Mouse (Mus musculus) urinary bladder, adult 2 months (tissue): Measurements from ENCODE around the gene Rtp2. TPM values are rescaled to one million over a fixed set of nuclear protein-coding genes. Genes with fewer than 3 reads are reported as not detected.
A peak's percentile ranks its signal among the peaks of the same experiment; 100 is the strongest.
"Not testable (repeated sequence)": the region's sequence is repeated elsewhere in the genome, so short reads cannot be mapped to it uniquely, and the experiment has no call there.

Source experiments
- DNase-seq: peaks from one replicate; pipeline ENCODE4 v3.0.0; 2022; ENCODE audit warnings: low spot score
- polyA plus RNA-seq: library from polyadenylated mRNA; depleted of rRNA; stranded (reverse); fragments of >200 nt; gene quantifications from 2 replicates; pipeline ENCODE4 v1.2.3, GENCODE M21; 2012

The Rtp2 gene
- polyA plus RNA-seq, 1 experiment: not detected

GRCm38 (mm10) chr16:23952101-23952727 lies 20.0 kb upstream of the Rtp2 start:
- no peak for DNase-seq

GRCm38 (mm10) chr16:23947654-23948053 lies 15.5 kb upstream of the Rtp2 start:
- DNase-seq: no peak

GRCm38 (mm10) chr16:23944801-23945200 lies 12.6 kb upstream of the Rtp2 start:
- no peak for DNase-seq

GRCm38 (mm10) chr16:23934397-23934796 lies 2.2 kb upstream of the Rtp2 start:
- no peak for DNase-seq

GRCm38 (mm10) chr16:23931275-23931674 lies 919 bp downstream of the Rtp2 start:
- no peak for DNase-seq

- DNase-seq: no peak
These were observed 1.6 kb downstream of the Rtp2 start for GRCm38 (mm10) chr16:23930426-23931073.

GRCm38 (mm10) chr16:23927301-23928114 lies 4.7 kb downstream of the Rtp2 start:
- no peak for DNase-seq

GRCm38 (mm10) chr16:23922906-23923305 lies 9.3 kb downstream of the Rtp2 start:
- no peak for DNase-seq

- DNase-seq: no peak
These were observed 10.5 kb downstream of the Rtp2 start for GRCm38 (mm10) chr16:23921697-23922096.

GRCm38 (mm10) chr16:23919418-23919817 lies 12.8 kb downstream of the Rtp2 start:
- DNase-seq: no peak

- no peak for DNase-seq
These were observed 18.8 kb downstream of the Rtp2 start for GRCm38 (mm10) chr16:23913401-23913800.

GRCm38 (mm10) chr16:23912741-23913140 lies 19.5 kb downstream of the Rtp2 start:
- DNase-seq: no peak

- not testable (repeated sequence) for DNase-seq
These were observed 23.2 kb downstream of the Rtp2 start for GRCm38 (mm10) chr16:23909015-23909354.

- DNase-seq: not testable (repeated sequence)
These were observed 23.8 kb downstream of the Rtp2 start for GRCm38 (mm10) chr16:23908076-23909014.

- not testable (repeated sequence) for DNase-seq
These were observed 25.6 kb downstream of the Rtp2 start for GRCm38 (mm10) chr16:23906586-23906985.

- no peak for DNase-seq
These were observed 30.8 kb downstream of the Rtp2 start for GRCm38 (mm10) chr16:23901411-23901810.

- no peak for DNase-seq
These were observed 32.1 kb downstream of the Rtp2 start for GRCm38 (mm10) chr16:23900061-23900460.

GRCm38 (mm10) chr16:23898840-23899239 lies 33.4 kb downstream of the Rtp2 start:
- DNase-seq: peak; percentile 44

GRCm38 (mm10) chr16:23897984-23898586 lies 34.1 kb downstream of the Rtp2 start:
- no peak for DNase-seq

- DNase-seq: no peak
These were observed 34.7 kb downstream of the Rtp2 start for GRCm38 (mm10) chr16:23897486-23897885.

GRCm38 (mm10) chr16:23895135-23895534 lies 37.1 kb downstream of the Rtp2 start:
- no peak for DNase-seq
